Mouse (Mus musculus): ENCODE results near the gene Clgn. TPM values are rescaled to one million over a fixed set of nuclear protein-coding genes. Genes with fewer than 3 reads are reported as not detected.

Gene Clgn
- polyA plus RNA-seq, 1 experiment from 2014 or later = 8.0 TPM

DNA sequence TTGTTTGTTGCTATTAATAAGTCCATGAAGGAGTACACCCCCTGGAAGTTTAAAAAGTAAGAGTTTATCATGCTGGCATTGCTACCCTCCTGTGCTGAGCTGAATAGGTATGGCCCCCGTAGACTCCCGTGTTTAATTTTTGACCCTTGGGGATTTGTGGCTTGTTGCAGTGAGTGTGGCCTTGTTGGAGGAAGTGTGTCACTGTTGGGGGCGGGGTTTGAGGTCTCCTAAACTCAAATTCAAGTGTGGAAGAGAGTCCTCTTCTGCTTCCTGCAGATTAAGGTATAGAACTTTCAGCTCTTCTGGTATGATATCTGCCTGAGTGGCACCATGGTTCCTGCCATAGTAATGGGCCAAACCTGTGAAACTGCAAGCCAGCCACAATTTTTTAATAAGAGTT lies 69.9 kb downstream of the Clgn start:
- Histone ChIP-seq H3K4me3 (no peak overlapping the region), H3K27ac (no peak overlapping the region), H3K27me3 (replicated peaks) (no peaks in the 10 kb centered on the region), H3K9ac (no peak overlapping the region), H3K9me3 (no peaks in the 10 kb centered on the region), H3K4me1 (no peaks in the 10 kb centered on the region), H3K4me2 (replicated peaks) (no peak overlapping the region), H3K36me3 (no peaks in the 10 kb centered on the region)
- 76% methylated on average over 3 of the region's 3 CpGs for WGBS
- ATAC-seq (ENCODE audit: low FRiP score, low read depth) = no peak

Other genes with a start within 250 kb of the Clgn start
- gene Tbc1d9, start 224.5 kb upstream of the Clgn start, polyA plus RNA-seq (2016; fragmentation: Nextera tagmentation; extraction: Ambion mirVana) = 16.3 and 20.2 TPM in 2 replicates
- gene Gm10645, start 223.7 kb upstream of the Clgn start, polyA plus RNA-seq (2016; fragmentation: Nextera tagmentation; extraction: Ambion mirVana) = 8.1 and 9.2 TPM in 2 replicates
- gene Ucp1, start 99.5 kb upstream of the Clgn start, polyA plus RNA-seq (2016; fragmentation: Nextera tagmentation; extraction: Ambion mirVana) = 0.15 TPM in 2 replicates
- 23.3 and 24.4 TPM in 2 replicates for gene Elmod2, start 57.4 kb upstream of the Clgn start, polyA plus RNA-seq (2016; fragmentation: Nextera tagmentation; extraction: Ambion mirVana)
- not detected in 2 replicates for gene Mgat4d, start 41.4 kb upstream of the Clgn start, polyA plus RNA-seq (2016; fragmentation: Nextera tagmentation; extraction: Ambion mirVana)
- gene Scoc, start 68.5 kb downstream of the Clgn start, polyA plus RNA-seq (2016; fragmentation: Nextera tagmentation; extraction: Ambion mirVana) = 171 and 176 TPM in 2 replicates
- gene Olfr370, start 145.9 kb downstream of the Clgn start, polyA plus RNA-seq (2016; fragmentation: Nextera tagmentation; extraction: Ambion mirVana) = not detected in 2 replicates
- gene Ndufb7, start 176.8 kb downstream of the Clgn start, polyA plus RNA-seq (2016; fragmentation: Nextera tagmentation; extraction: Ambion mirVana) = 343 and 361 TPM in 2 replicates
- 760 and 802 TPM in 2 replicates for gene Tecr, start 218.1 kb downstream of the Clgn start, polyA plus RNA-seq (2016; fragmentation: Nextera tagmentation; extraction: Ambion mirVana)
- gene Dnajb1, start 218.3 kb downstream of the Clgn start, polyA plus RNA-seq (2016; fragmentation: Nextera tagmentation; extraction: Ambion mirVana) = 60.2 and 63.0 TPM in 2 replicates